Mouse (Mus musculus) ovary, postnatal 36 days (tissue): ENCODE measurements around the gene Alg14.

Source experiments
- DNase-seq: peaks from one replicate; pipeline ENCODE4 v3.0.0; 2022; ENCODE audit warnings: low spot score, mixed read lengths

Alg14 gene

GRCm38 (mm10) chr3:121277557-121277956 is 14.0 kb upstream of the Alg14 start:
- no peak for DNase-seq

GRCm38 (mm10) chr3:121279679-121280078 is 11.9 kb upstream of the Alg14 start:
- DNase-seq, result no peak

GRCm38 (mm10) chr3:121282998-121283397 is 8.6 kb upstream of the Alg14 start, which contains the start of gene Tmem56:
Tmem56 (minus strand) TSS chr3:121283098.
- DNase-seq, result no peak

GRCm38 (mm10) chr3:121285219-121285618 is 6.4 kb upstream of the Alg14 start:
- DNase-seq, result no peak

GRCm38 (mm10) chr3:121287151-121287550 is 4.4 kb upstream of the Alg14 start:
- DNase-seq, result no peak

- no peak for DNase-seq
Measured at GRCm38 (mm10) chr3:121290681-121291080, 892 bp upstream of the Alg14 start.

- DNase-seq, result no peak
Measured at GRCm38 (mm10) chr3:121291225-121291559, 381 bp upstream of the Alg14 start.

- DNase-seq, result no peak
Measured at GRCm38 (mm10) chr3:121294200-121294599, 2.6 kb downstream of the Alg14 start.

GRCm38 (mm10) chr3:121306641-121307040 is 15.1 kb downstream of the Alg14 start:
- no peak for DNase-seq

GRCm38 (mm10) chr3:121307532-121308234 is 16.1 kb downstream of the Alg14 start:
- DNase-seq, result peak; percentile 78

GRCm38 (mm10) chr3:121308935-121309334 is 17.4 kb downstream of the Alg14 start:
- DNase-seq, result no peak

GRCm38 (mm10) chr3:121309429-121309828 is 17.9 kb downstream of the Alg14 start:
- no peak for DNase-seq

GRCm38 (mm10) chr3:121309896-121310714 is 18.5 kb downstream of the Alg14 start:
- DNase-seq, result peak; percentile 46

GRCm38 (mm10) chr3:121312426-121312825 is 20.9 kb downstream of the Alg14 start:
- DNase-seq, result no peak

- no peak for DNase-seq
Measured at GRCm38 (mm10) chr3:121312979-121313378, 21.4 kb downstream of the Alg14 start.

- no peak for DNase-seq
Measured at GRCm38 (mm10) chr3:121314149-121314548, 22.6 kb downstream of the Alg14 start.

- no peak for DNase-seq
Measured at GRCm38 (mm10) chr3:121315498-121315897, 23.9 kb downstream of the Alg14 start.

- DNase-seq, result no peak
Measured at GRCm38 (mm10) chr3:121319906-121320305, 28.3 kb downstream of the Alg14 start.

- DNase-seq, result no peak
Measured at GRCm38 (mm10) chr3:121320896-121321295, 29.3 kb downstream of the Alg14 start.

- DNase-seq, result no peak
Measured at GRCm38 (mm10) chr3:121323371-121323770, 31.8 kb downstream of the Alg14 start.

GRCm38 (mm10) chr3:121327406-121327805 is 35.8 kb downstream of the Alg14 start:
- no peak for DNase-seq

GRCm38 (mm10) chr3:121329647-121330046 is 38.1 kb downstream of the Alg14 start:
- DNase-seq, result no peak

- no peak for DNase-seq
Measured at GRCm38 (mm10) chr3:121330244-121330646, 38.7 kb downstream of the Alg14 start.
